Mouse (Mus musculus): ENCODE data around the gene Ppan. TPM values are rescaled to one million over a fixed set of nuclear protein-coding genes. Genes with fewer than 3 reads are reported as not detected.

The Ppan gene
- total RNA-seq, 2 experiments from 2014 or later: 6.1 to 8.7 TPM

- DNase-seq: no peak
- intact Hi-C loops (cut with DNase I): loop anchor here (2.0 to 5.0 kb wide), 2 partner anchors 95 to 233 kb away; no protein-coding TSS in a partner anchor
Measured at GRCm38 (mm10) chr9:20902174-20902491, 14.2 kb downstream of the Ppan start.

DNA sequence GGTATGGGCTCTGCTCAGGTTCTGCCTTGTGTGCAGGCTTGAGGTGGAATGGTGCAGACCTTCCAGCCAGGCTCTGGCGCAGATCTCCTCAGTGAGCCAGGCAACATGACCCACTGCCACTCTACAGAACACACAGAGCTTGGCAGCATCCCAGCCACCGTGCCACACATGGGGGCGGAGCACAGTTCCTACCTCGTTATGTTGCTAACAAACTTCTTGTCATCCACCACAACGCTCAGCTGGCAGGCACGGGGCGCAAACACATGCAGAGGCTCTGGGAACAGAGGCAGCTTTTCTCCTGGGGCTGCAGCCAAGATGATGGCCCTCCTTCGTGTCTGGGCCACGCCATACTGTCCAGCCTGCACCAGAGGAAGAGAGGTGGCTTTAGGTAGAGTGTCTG is 22.0 kb downstream of the Ppan start:
- DNase-seq: no peak
- intact Hi-C loops (cut with DNase I): loop anchor here (10.0 kb wide), 1 partner anchor 495 kb away; no protein-coding TSS in a partner anchor

DNA sequence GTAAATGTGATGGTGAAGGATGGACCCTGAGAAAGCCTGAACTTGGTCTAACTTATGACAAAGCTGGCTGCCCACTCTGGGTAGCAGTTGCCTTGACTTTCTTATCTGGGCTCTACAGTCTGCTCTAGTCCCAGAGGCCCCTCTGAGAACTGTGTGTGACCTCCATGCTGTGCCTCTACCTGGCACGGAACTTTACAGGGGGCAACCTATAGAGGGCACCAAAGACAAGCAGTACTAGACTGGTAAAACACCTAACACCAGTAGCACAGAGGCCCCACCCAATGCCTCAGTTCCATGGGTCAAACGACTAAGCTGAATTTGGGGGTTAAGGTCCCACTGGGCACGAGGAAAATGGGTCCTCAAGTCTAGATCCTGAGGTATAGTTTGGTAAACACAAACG is 28.2 kb downstream of the Ppan start:
- DNase-seq: no peak

DNA sequence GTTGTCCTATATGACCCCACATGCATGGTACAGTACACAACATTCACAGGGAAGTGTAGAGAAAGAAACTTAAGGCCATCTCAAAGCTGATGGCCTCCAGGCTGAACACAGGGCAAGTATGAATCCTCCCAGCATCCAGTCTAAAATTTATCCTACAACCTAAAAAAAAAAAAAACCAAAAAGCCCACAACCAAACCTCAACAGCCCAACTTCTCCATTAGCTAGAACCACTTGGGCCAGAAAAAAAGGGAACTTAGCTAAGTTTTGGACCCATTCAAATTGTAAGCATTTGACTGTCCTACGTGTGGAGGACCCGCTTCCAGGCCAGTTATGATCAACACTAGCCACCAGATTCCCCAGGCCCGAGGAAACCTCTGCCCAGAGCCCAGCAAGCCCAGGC is 35.3 kb downstream of the Ppan start:
- intact Hi-C loops (cut with DNase I): no loop called here
- no peak for DNase-seq

More for the DNA sequence above, 28.2 kb downstream of the Ppan start:
- intact Hi-C loops (cut with DNase I): loop anchor here (10.0 kb wide), 1 partner anchor 489 kb away; no protein-coding TSS in a partner anchor

Small RNAs within 50 kb of the gene (microRNA-seq; reads per million reads assigned to microRNA genes)
- 0 to 0.36 reads per million in 2 experiments for gene Mir7081

Other genes with a start within 250 kb of the Ppan start
- gene Ubl5, start 245.3 kb upstream of the Ppan start, total RNA-seq (2021): 100 to 1,000 TPM; 163 to 198 TPM
- gene Fbxl12, start 243.4 kb upstream of the Ppan start, total RNA-seq (2021): 1 to 10 TPM; 4.7 to 6.0 TPM
- gene Pin1, start 236.1 kb upstream of the Ppan start, total RNA-seq (2021): 10 to 100 TPM; 12.6 to 13.4 TPM
- gene Olfm2, start 141.8 kb upstream of the Ppan start, total RNA-seq (2021): under 1 TPM in 1 of 2 experiments, not detected in 1; 0.13 TPM
- gene Col5a3, start 73.1 kb upstream of the Ppan start, total RNA-seq (2021): 10 to 100 TPM; 26.1 to 33.6 TPM
- under 1 TPM; 0.17 to 0.23 TPM for gene Rdh8, start 69.7 kb upstream of the Ppan start, total RNA-seq (2021)
- 1 to 10 TPM; 1.7 TPM for gene A230050P20Rik, start 19.5 kb upstream of the Ppan start, total RNA-seq (2021)
- gene Angptl6, start 8.4 kb upstream of the Ppan start, total RNA-seq (2021): 1 to 10 TPM; 3.8 to 5.2 TPM
- gene Eif3g, start 10.4 kb downstream of the Ppan start, total RNA-seq (2021): 10 to 100 TPM; 88.8 to 96.0 TPM
- gene Dnmt1, start 71.7 kb downstream of the Ppan start, total RNA-seq (2021): 1 to 10 TPM; 6.0 to 7.7 TPM
- 1 to 10 TPM; 1.5 to 1.6 TPM for gene S1pr2, start 88.6 kb downstream of the Ppan start, total RNA-seq (2021)
- 10 to 100 TPM; 58.5 to 58.7 TPM for gene Mrpl4, start 114.6 kb downstream of the Ppan start, total RNA-seq (2021)
- gene Icam1, start 127.8 kb downstream of the Ppan start, total RNA-seq (2021): 1 to 10 TPM; 1.9 to 2.1 TPM
- gene Icam4, start 141.2 kb downstream of the Ppan start, total RNA-seq (2021): 1 to 10 TPM; 1.2 to 1.7 TPM
- not detected for gene Icam5, start 143.9 kb downstream of the Ppan start, total RNA-seq (2021)
- not detected for gene Zglp1, start 178.9 kb downstream of the Ppan start, total RNA-seq (2021)
- under 1 TPM in 1 of 2 experiments, not detected in 1; 0.17 TPM for gene Gm49373, start 184.9 kb downstream of the Ppan start, total RNA-seq (2021)
- 10 to 100 TPM; 37.5 to 40.4 TPM for gene Fdx1l, start 185.4 kb downstream of the Ppan start, total RNA-seq (2021)
- 1 to 10 TPM; 1.6 TPM for gene Gm38431, start 203.8 kb downstream of the Ppan start, total RNA-seq (2021)
- 10 to 100 TPM; 13.8 to 17.9 TPM for gene Raver1, start 203.8 kb downstream of the Ppan start, total RNA-seq (2021)
- 1 to 10 TPM; 4.2 to 4.4 TPM for gene Tyk2, start 243.1 kb downstream of the Ppan start, total RNA-seq (2021)